Mouse (Mus musculus) heart, embryonic 15.5 days (tissue): Measurements from ENCODE around the gene Map9. TPM values are rescaled to one million over a fixed set of nuclear protein-coding genes. Genes with fewer than 3 reads are reported as not detected.
"Not testable (repeated sequence)": the region's sequence is repeated elsewhere in the genome, so short reads cannot be mapped to it uniquely, and the experiment has no call there.

Experiments used
- ATAC-seq: fragments of 200-750 bp; cut with Nextera tagmentation; replicated peaks from 2 replicates; pipeline ENCODE4 v1.8.0; 2017; ENCODE audit warnings: low read depth, moderate TSS enrichment; ENCODE audit not compliant: insufficient number of reproducible peaks, insufficient read depth, low FRiP score
- H3K27ac ChIP-seq: fragments of 300-500 bp; sonication (generic); 2 replicates; pipeline ENCODE4 v1.5.1; 2015; ENCODE audit warnings: mild to moderate bottlenecking, inconsistent platforms
- H3K27me3 ChIP-seq: fragments of 300-500 bp; sonication (generic); 2 replicates; pipeline ENCODE4 v1.6.1; 2015; ENCODE audit warnings: inconsistent platforms
- H3K36me3 ChIP-seq: fragments of 300-500 bp; sonication (generic); 2 replicates; pipeline ENCODE4 v1.6.1; 2015; ENCODE audit warnings: mild to moderate bottlenecking, inconsistent platforms
- H3K4me1 ChIP-seq: fragments of 300-500 bp; sonication (generic); replicated peaks from 2 replicates; pipeline ENCODE4 v1.6.1; 2015; ENCODE audit warnings: inconsistent platforms
- H3K4me2 ChIP-seq: fragments of 300-500 bp; sonication (generic); 2 replicates; pipeline ENCODE4 v1.6.1; 2015; ENCODE audit warnings: inconsistent platforms, mild to moderate bottlenecking, moderate library complexity
- H3K4me3 ChIP-seq: fragments of 300-500 bp; sonication (generic); 2 replicates; pipeline ENCODE4 v1.5.1; 2015; ENCODE audit warnings: mild to moderate bottlenecking, inconsistent platforms
- H3K9ac ChIP-seq: fragments of 300-500 bp; sonication (generic); 2 replicates; pipeline ENCODE4 v1.6.1; 2015; ENCODE audit warnings: mild to moderate bottlenecking, inconsistent platforms
- H3K9me3 ChIP-seq: fragments of 300-500 bp; sonication (generic); replicated peaks from 2 replicates; pipeline ENCODE4 v1.6.1; 2016; ENCODE audit warnings: inconsistent platforms
- WGBS: fragments of 180-500 bp; shearing (Covaris S2); methylation state at CpG from one replicate; pipeline ENCODE4 v1.1.7; 2015; ENCODE audit warnings: mixed read lengths; 5-methylcytosine and 5-hydroxymethylcytosine counted together
- polyA plus RNA-seq: library from polyadenylated mRNA; unstranded; fragments of >200 nt; fragmentation: Nextera tagmentation; extraction: Ambion mirVana; gene quantifications from 2 replicates; pipeline ENCODE4 v1.2.1, GENCODE M21; 2015

Gene Map9
- polyA plus RNA-seq, 1 experiment from 2014 or later: 7.2 TPM

DNA sequence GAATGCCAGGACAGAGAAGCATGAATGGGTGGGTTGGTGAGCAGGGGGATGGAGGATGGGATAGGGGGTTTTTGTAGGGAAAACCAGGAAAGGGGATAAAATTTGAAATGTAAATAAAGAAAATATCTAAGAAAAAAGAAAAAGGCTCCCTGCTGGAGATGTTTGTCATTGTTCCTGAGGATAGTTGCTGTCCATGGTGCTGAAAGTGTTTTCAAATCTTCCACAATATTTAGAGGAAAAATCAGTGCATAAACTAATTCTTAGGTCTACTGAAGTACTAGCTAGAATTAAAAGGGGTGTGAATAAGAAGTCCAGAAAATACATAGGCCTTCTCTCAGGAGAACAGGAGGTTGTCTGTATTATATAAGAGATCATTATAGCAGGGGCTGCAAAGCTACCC lies 54.6 kb downstream of the Map9 start:
- no peaks in the 10 kb centered on the region for H3K36me3 ChIP-seq
- H3K4me2 ChIP-seq: no peak overlapping the region
- H3K4me1 ChIP-seq: no peaks in the 10 kb centered on the region
- H3K27ac ChIP-seq: no peak overlapping the region
- H3K4me3 ChIP-seq: no peak overlapping the region
- no peak overlapping the region for H3K9ac ChIP-seq
- H3K9me3 ChIP-seq: no peaks in the 10 kb centered on the region
- no peaks in the 10 kb centered on the region for H3K27me3 ChIP-seq
- ATAC-seq: no peak

DNA sequence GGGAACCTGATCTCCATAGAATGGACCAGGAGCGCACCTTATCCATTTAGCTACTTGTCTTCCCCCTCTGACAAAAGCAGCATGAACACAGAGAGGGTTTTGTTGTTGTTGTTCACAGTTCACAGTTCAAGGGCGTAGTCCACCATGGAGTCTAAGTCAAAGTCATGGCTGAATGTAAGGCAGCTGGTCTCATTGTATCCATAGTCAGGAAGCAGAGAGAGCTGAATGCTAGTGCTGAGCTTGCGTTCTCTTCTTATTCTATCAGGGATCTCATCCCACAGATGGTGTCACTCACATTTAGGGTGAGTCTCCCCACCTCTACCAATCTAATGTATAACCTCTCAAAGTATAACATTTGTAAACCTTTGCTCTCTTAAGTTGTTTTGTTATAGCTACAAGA lies 60.1 kb downstream of the Map9 start:
- Histone ChIP-seq H3K27me3 (no peaks in the 10 kb centered on the region), H3K9me3 (no peaks in the 10 kb centered on the region), H3K4me2 (no peak overlapping the region), H3K36me3 (no peaks in the 10 kb centered on the region), H3K27ac (no peak overlapping the region), H3K4me3 (no peak overlapping the region), H3K9ac (no peak overlapping the region), H3K4me1 (no peaks in the 10 kb centered on the region)
- 76% methylated on average over 3 of the region's 3 CpGs for WGBS
- ATAC-seq: no peak

DNA sequence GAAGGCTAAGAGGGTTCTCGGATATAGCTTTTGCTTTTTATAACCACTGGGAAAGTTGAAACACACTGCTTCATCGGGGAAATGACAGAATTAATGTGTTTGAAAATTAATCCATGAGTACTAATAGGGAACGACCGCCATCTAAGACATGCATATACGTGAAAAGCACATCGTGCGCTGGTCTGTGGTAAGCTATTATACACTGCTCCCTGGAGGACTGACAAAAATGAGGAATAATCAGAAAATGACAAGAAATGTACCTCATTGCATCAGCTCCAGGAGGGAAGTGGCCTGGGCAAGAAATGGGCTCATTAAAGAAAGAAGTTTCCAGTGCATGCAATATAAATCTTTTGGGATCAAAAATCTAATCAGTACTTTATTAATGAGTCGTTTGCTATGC lies 77.5 kb downstream of the Map9 start:
- H3K27me3 ChIP-seq: no peaks in the 10 kb centered on the region
- 83% methylated on average over 8 of the region's 8 CpGs for WGBS
- H3K4me3 ChIP-seq: no peak overlapping the region
- H3K4me1 ChIP-seq: no peaks in the 10 kb centered on the region
- H3K4me2 ChIP-seq: no peak overlapping the region
- ATAC-seq: no peak
- no peaks in the 10 kb centered on the region for H3K9me3 ChIP-seq
- no peaks in the 10 kb centered on the region for H3K36me3 ChIP-seq
- H3K27ac ChIP-seq: no peak overlapping the region
- H3K9ac ChIP-seq: no peak overlapping the region

DNA sequence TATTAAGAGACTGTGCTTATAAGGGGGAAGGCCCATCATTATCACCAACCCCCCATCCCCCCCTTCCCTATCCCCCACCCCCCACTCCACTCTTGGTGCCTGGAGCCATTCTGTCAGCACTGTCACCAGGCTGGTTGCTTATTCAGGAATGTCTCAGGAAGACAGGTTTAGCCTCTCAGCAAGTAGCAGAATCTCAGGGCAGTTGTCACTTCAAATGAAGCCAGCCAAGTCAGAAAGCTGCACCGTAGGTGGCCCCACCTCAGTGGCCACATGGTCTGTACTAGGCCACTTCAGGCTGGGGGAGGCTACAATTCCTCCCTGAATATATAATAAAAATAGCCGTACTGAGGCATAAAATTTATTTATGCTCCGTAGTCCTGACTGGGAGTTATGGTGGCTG lies 83.1 kb downstream of the Map9 start:
- 29% methylated on average over 3 of the region's 3 CpGs for WGBS
- ATAC-seq: no peak
- no peak overlapping the region for H3K4me3 ChIP-seq
- no peak overlapping the region for H3K27ac ChIP-seq
- no peaks in the 10 kb centered on the region; the same call in 1 of the 2 replicates for H3K4me1 ChIP-seq
- no peaks in the 10 kb centered on the region for H3K9me3 ChIP-seq
- H3K36me3 ChIP-seq: no peaks in the 10 kb centered on the region
- no peak overlapping the region for H3K9ac ChIP-seq
- H3K27me3 ChIP-seq: no peaks in the 10 kb centered on the region
- no peak overlapping the region for H3K4me2 ChIP-seq

DNA sequence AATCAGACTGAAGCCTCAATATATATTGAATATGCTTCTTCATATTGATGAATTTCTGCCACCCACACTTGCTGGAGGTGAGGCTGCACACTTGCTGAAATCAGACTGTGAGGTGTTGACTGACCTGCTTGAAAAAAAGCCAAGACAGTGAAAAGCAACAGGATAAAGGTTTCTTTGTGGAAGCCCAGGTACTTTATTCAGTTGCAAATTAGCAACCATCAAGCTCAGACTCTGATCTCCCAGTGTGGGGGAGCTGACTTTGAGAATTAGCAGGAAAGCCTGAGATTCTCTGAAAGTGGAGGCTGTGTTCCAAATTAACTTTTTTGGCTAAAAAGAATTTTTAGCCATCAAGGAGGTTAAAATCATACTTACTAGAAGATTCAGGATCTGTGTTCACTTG lies 83.8 kb downstream of the Map9 start:
- not testable (repeated sequence) for ATAC-seq, H3K4me2 ChIP-seq, H3K4me3 ChIP-seq, H3K9ac ChIP-seq, H3K4me1 ChIP-seq, H3K36me3 ChIP-seq, H3K27me3 ChIP-seq, H3K27ac ChIP-seq, H3K9me3 ChIP-seq

Other genes with a start within 250 kb of the Map9 start
- gene Gucy1a1, start 212.3 kb upstream of the Map9 start, polyA plus RNA-seq: 39.1 and 46.6 TPM in 2 replicates
- gene Npy2r, start 190.0 kb downstream of the Map9 start, polyA plus RNA-seq: 0.23 and 0.25 TPM in 2 replicates